15 mouse cellular contexts compared by ENCODE assay signal in genomic region chr3:51952267-51952666, GRCm38 (mm10).
DNase-seq lines count a peak whose midpoint lies in the region; ATAC-seq lines count a peak whose summit lies in the region.
"Had no signal": no experiment of that assay in that cellular context is flagged by ENCODE, and none has a peak within 500 bp of the region (broad histone marks: within the 10 kb centered on the region; RNA-seq: fewer than 3 reads in every experiment).

No protein-coding gene starts in this region.

- peaks cover 21% of the 10 kb centered on the region for H3K4me1 ChIP-seq in hindbrain, embryonic 13.5 days (replicated peaks)
- peaks cover 20% of the 10 kb centered on the region for H3K4me1 ChIP-seq in hindbrain, embryonic 10.5 days (replicated peaks)
- 0 out of 2 replicates have a peak, but pooled peaks cover 2% of the 10 kb centered on the region for H3K4me1 ChIP-seq in midbrain, embryonic 14.5 days (ENCODE audit: control insufficient read depth, insufficient read depth, low read length)
- H3K4me1 ChIP-seq in midbrain, embryonic 11.5 days (ENCODE audit: control insufficient read depth, insufficient read depth, low read length): peaks cover 9% of the 10 kb centered on the region; the same call in 1 of the 2 replicates
- H3K4me1 ChIP-seq in stomach, embryonic 16.5 days (ENCODE audit: control insufficient read depth, insufficient read depth, low read length): 0 out of 2 replicates have a peak, but pooled peaks cover 2% of the 10 kb centered on the region

- 0 out of 2 replicates have a peak, but pooled peaks have one; percentile 25 for ATAC-seq in hindbrain, embryonic 13.5 days (ENCODE audit: low FRiP score)
- no peak for ATAC-seq in midbrain, embryonic 14.5 days (ENCODE audit: low FRiP score, low TSS enrichment)
- no peak for ATAC-seq in midbrain, embryonic 11.5 days (ENCODE audit: low FRiP score)
- peak; percentile 78; the same call in 1 of the 2 replicates for ATAC-seq in stomach, embryonic 16.5 days (ENCODE audit: insufficient read depth, low FRiP score)

- no peak overlapping the region for H3K9ac ChIP-seq in hindbrain, embryonic 13.5 days
- H3K9ac ChIP-seq in midbrain, embryonic 14.5 days (replicated peaks; ENCODE audit: low read length): no peak overlapping the region
- no peak overlapping the region for H3K9ac ChIP-seq in midbrain, embryonic 11.5 days (ENCODE audit: low read length)
- no peak overlapping the region for H3K9ac ChIP-seq in stomach, embryonic 16.5 days (ENCODE audit: low read length)
- H3K9ac ChIP-seq: embryonic facial prominence, embryonic 12.5 days had no signal

- no peak overlapping the region for H3K4me2 ChIP-seq in hindbrain, embryonic 13.5 days
- H3K4me2 ChIP-seq in midbrain, embryonic 14.5 days (ENCODE audit: low read length): no peak overlapping the region
- no peak overlapping the region for H3K4me2 ChIP-seq in midbrain, embryonic 11.5 days
- H3K4me2 ChIP-seq in stomach, embryonic 16.5 days (ENCODE audit: low read depth, low read length): peak overlapping the region; percentile 45
- H3K4me2 ChIP-seq: embryonic facial prominence, embryonic 12.5 days had no signal

- DNase-seq in hindbrain, embryonic 10.5 days (ENCODE audit: low spot score): no peak
- no peak for DNase-seq in midbrain, embryonic 14.5 days
- no peak for DNase-seq in midbrain, embryonic 11.5 days (ENCODE audit: low spot score, missing footprints)
- DNase-seq in large intestine, adult 2 months (ENCODE audit: low read depth, low spot score): peak; percentile 18
- no peak for DNase-seq in cerebellum, postnatal 10 days
- DNase-seq in adrenal gland, postnatal 25 days: no peak
- DNase-seq: adrenal gland, postnatal 10 days; cerebellum, adult 18-20 months; kidney, adult 8-10 months; right cerebral cortex, adult 18-20 months had no signal

- no peaks in the 10 kb centered on the region for H3K27me3 ChIP-seq in hindbrain, embryonic 13.5 days
- no peaks in the 10 kb centered on the region for H3K27me3 ChIP-seq in hindbrain, embryonic 10.5 days (ENCODE audit: insufficient read depth, poor library complexity, severe bottlenecking)
- no peaks in the 10 kb centered on the region for H3K27me3 ChIP-seq in midbrain, embryonic 14.5 days (ENCODE audit: control insufficient read depth, insufficient read depth, low read length)
- no peaks in the 10 kb centered on the region for H3K27me3 ChIP-seq in midbrain, embryonic 11.5 days (ENCODE audit: control insufficient read depth, insufficient read depth, low read length)
- no peaks in the 10 kb centered on the region for H3K27me3 ChIP-seq in stomach, embryonic 16.5 days (ENCODE audit: control insufficient read depth, insufficient read depth, low read length)
- H3K27me3 ChIP-seq: CH12.LX; embryonic facial prominence, embryonic 12.5 days had no signal

- H3K4me3 ChIP-seq in hindbrain, embryonic 13.5 days: no peak overlapping the region
- H3K4me3 ChIP-seq in hindbrain, embryonic 10.5 days: no peak overlapping the region
- H3K4me3 ChIP-seq in midbrain, embryonic 14.5 days (replicated peaks; ENCODE audit: low read depth, low read length): no peak overlapping the region
- H3K4me3 ChIP-seq in midbrain, embryonic 11.5 days (ENCODE audit: low read depth, low read length): no peak overlapping the region
- H3K4me3 ChIP-seq in stomach, embryonic 16.5 days (replicated peaks; ENCODE audit: low read length): peak overlapping the region; percentile 30
- H3K4me3 ChIP-seq: embryonic facial prominence, embryonic 12.5 days; myocyte had no signal

- H3K27ac ChIP-seq in hindbrain, embryonic 13.5 days: no peak overlapping the region
- H3K27ac ChIP-seq in hindbrain, embryonic 10.5 days: no peak overlapping the region
- 0 out of 2 replicates have a peak overlapping the region, but pooled peaks have one; percentile 13 for H3K27ac ChIP-seq in midbrain, embryonic 14.5 days (replicated peaks; ENCODE audit: low read depth, low read length)
- no peak overlapping the region for H3K27ac ChIP-seq in midbrain, embryonic 11.5 days (ENCODE audit: low read depth, low read length)
- H3K27ac ChIP-seq in stomach, embryonic 16.5 days (ENCODE audit: low read length): no peak overlapping the region
- H3K27ac ChIP-seq: embryonic facial prominence, embryonic 12.5 days had no signal

- no peaks in the 10 kb centered on the region for H3K9me3 ChIP-seq in hindbrain, embryonic 13.5 days
- no peaks in the 10 kb centered on the region for H3K9me3 ChIP-seq in hindbrain, embryonic 10.5 days
- H3K9me3 ChIP-seq in midbrain, embryonic 14.5 days (ENCODE audit: control insufficient read depth, low read length): no peaks in the 10 kb centered on the region
- H3K9me3 ChIP-seq in midbrain, embryonic 11.5 days (ENCODE audit: control insufficient read depth, low read length): no peaks in the 10 kb centered on the region
- H3K9me3 ChIP-seq in stomach, embryonic 16.5 days (replicated peaks; ENCODE audit: control insufficient read depth, low read length): no peaks in the 10 kb centered on the region
- H3K9me3 ChIP-seq: embryonic facial prominence, embryonic 12.5 days had no signal

- 84% methylated on average over 9 of the region's 9 CpGs for WGBS in hindbrain, embryonic 13.5 days
- WGBS in hindbrain, embryonic 10.5 days: 84% methylated on average over 9 of the region's 9 CpGs
- 87% methylated on average over 9 of the region's 9 CpGs for WGBS in midbrain, embryonic 14.5 days
- 84% methylated on average over 9 of the region's 9 CpGs for WGBS in midbrain, embryonic 11.5 days
- 35% methylated on average over 9 of the region's 9 CpGs for WGBS in large intestine, adult 2 months
- 63% methylated on average over 9 of the region's 9 CpGs for WGBS in stomach, embryonic 16.5 days

- no peaks in the 10 kb centered on the region for H3K36me3 ChIP-seq in hindbrain, embryonic 13.5 days
- H3K36me3 ChIP-seq in hindbrain, embryonic 10.5 days: no peaks in the 10 kb centered on the region
- no peaks in the 10 kb centered on the region for H3K36me3 ChIP-seq in midbrain, embryonic 14.5 days (ENCODE audit: control insufficient read depth, insufficient read depth, low read length)
- H3K36me3 ChIP-seq in midbrain, embryonic 11.5 days (ENCODE audit: control insufficient read depth, insufficient read depth, low read length): no peaks in the 10 kb centered on the region
- no peaks in the 10 kb centered on the region for H3K36me3 ChIP-seq in stomach, embryonic 16.5 days (ENCODE audit: control insufficient read depth, insufficient read depth, low read length)
- H3K36me3 ChIP-seq: embryonic facial prominence, embryonic 12.5 days had no signal

Comparison
In these comparisons a context has a peak if more than half of its experiments do, and no peak if none do; other contexts are left out.
1. ATAC-seq: peak in hindbrain, embryonic 13.5 days (single experiment) and stomach, embryonic 16.5 days (single experiment); none in midbrain, embryonic 14.5 days (single experiment) and midbrain, embryonic 11.5 days (single experiment).